Mouse (Mus musculus) hindbrain, embryonic 10.5 days (tissue): ENCODE measurements around the gene Olfr1016. TPM values are rescaled to one million over a fixed set of nuclear protein-coding genes. Genes with fewer than 3 reads are reported as not detected.

ENCODE experiments used
- polyA plus RNA-seq: library from polyadenylated mRNA; unstranded; fragments of >200 nt; fragmentation: Nextera tagmentation; extraction: Ambion mirVana; gene quantifications from 2 replicates; pipeline ENCODE4 v1.2.1, GENCODE M21; 2016

Olfr1016 gene
- polyA plus RNA-seq, 1 experiment from 2014 or later = not detected

Other genes with a start within 250 kb of the Olfr1016 start
- gene Olfr996, start 223.3 kb downstream of the Olfr1016 start, polyA plus RNA-seq = not detected in 2 replicates
- gene Olfr998, start 213.6 kb downstream of the Olfr1016 start, polyA plus RNA-seq = not detected in 2 replicates
- gene Olfr1000, start 190.6 kb downstream of the Olfr1016 start, polyA plus RNA-seq = not detected in 2 replicates
- not detected in 2 replicates for gene Olfr1002, start 151.8 kb downstream of the Olfr1016 start, polyA plus RNA-seq
- gene Olfr154, start 138.1 kb downstream of the Olfr1016 start, polyA plus RNA-seq = not detected in 2 replicates
- not detected in 2 replicates for gene Olfr1006, start 123.8 kb downstream of the Olfr1016 start, polyA plus RNA-seq
- gene Olfr1008, start 113.1 kb downstream of the Olfr1016 start, polyA plus RNA-seq = not detected in 2 replicates
- gene Olfr1009, start 87.1 kb downstream of the Olfr1016 start, polyA plus RNA-seq = not detected in 2 replicates
- gene Olfr1012, start 39.8 kb downstream of the Olfr1016 start, polyA plus RNA-seq = not detected in 2 replicates
- gene Olfr1013, start 35.4 kb downstream of the Olfr1016 start, polyA plus RNA-seq = not detected in 2 replicates
- not detected in 2 replicates for gene Olfr1014, start 29.8 kb downstream of the Olfr1016 start, polyA plus RNA-seq
- gene Olfr1015, start 20.5 kb downstream of the Olfr1016 start, polyA plus RNA-seq = not detected in 2 replicates
- gene Olfr1018, start 15.9 kb upstream of the Olfr1016 start, polyA plus RNA-seq = not detected in 2 replicates
- not detected in 2 replicates for gene Olfr1019, start 42.9 kb upstream of the Olfr1016 start, polyA plus RNA-seq
- gene Olfr1020, start 44.5 kb upstream of the Olfr1016 start, polyA plus RNA-seq = not detected in 2 replicates
- gene Olfr1022, start 66.0 kb upstream of the Olfr1016 start, polyA plus RNA-seq = not detected in 2 replicates
- gene Olfr1023, start 83.1 kb upstream of the Olfr1016 start, polyA plus RNA-seq = not detected in 2 replicates
- not detected in 2 replicates for gene Olfr1024, start 102.5 kb upstream of the Olfr1016 start, polyA plus RNA-seq
- not detected in 2 replicates for gene Olfr1025-ps1, start 112.6 kb upstream of the Olfr1016 start, polyA plus RNA-seq
- not detected in 2 replicates for gene Olfr1026, start 119.0 kb upstream of the Olfr1016 start, polyA plus RNA-seq
- gene Olfr1028, start 147.9 kb upstream of the Olfr1016 start, polyA plus RNA-seq = not detected in 2 replicates
- gene Olfr1029, start 171.4 kb upstream of the Olfr1016 start, polyA plus RNA-seq = not detected in 2 replicates
- not detected in 2 replicates for gene Olfr1030, start 176.7 kb upstream of the Olfr1016 start, polyA plus RNA-seq
- not detected in 2 replicates for gene Olfr1031, start 187.8 kb upstream of the Olfr1016 start, polyA plus RNA-seq
- gene Olfr1032, start 203.0 kb upstream of the Olfr1016 start, polyA plus RNA-seq = not detected in 2 replicates
- gene Olfr1033, start 218.1 kb upstream of the Olfr1016 start, polyA plus RNA-seq = not detected in 2 replicates
- gene Olfr1034, start 243.3 kb upstream of the Olfr1016 start, polyA plus RNA-seq = not detected in 2 replicates